Mouse (Mus musculus) CH12.LX (cell line): ENCODE measurements at regions not wholly inside any gene's neighbourhood (a gene's known extent, or its start where the extent isn't known, plus 50 kb on each side); places are given as distances from the start of the nearest gene placed in this dataset.

Experiments used
- DNase-seq: peaks from one replicate; pipeline ENCODE4 v3.0.0-alpha.2; 2013; ENCODE audit errors: extremely low read depth
- H3K27ac ChIP-seq: 2 replicates; pipeline ENCODE4 v1.5.1; 2012; ENCODE audit warnings: low read depth, mild to moderate bottlenecking, control low read depth, moderate library complexity; ENCODE audit not compliant: insufficient read depth
- H3K27me3 ChIP-seq: replicated peaks from 2 replicates; pipeline ENCODE3; 2012; ENCODE audit warnings: inconsistent platforms
- H3K36me3 ChIP-seq, 2 experiments: replicated peaks in 1 of 2; 2 replicates each; pipeline versions ENCODE3 to v1.6.1; 2012; ENCODE audit warnings: inconsistent platforms in 1 of 2, low read length in 1 of 2, mild to moderate bottlenecking in 1 of 2, mixed read lengths in 1 of 2, moderate library complexity in 1 of 2; ENCODE audit not compliant: control insufficient read depth in 1 of 2, insufficient read depth in 1 of 2
- H3K4me1 ChIP-seq, 2 experiments: 2 replicates each; pipeline ENCODE4 v1.6.1; 2012; ENCODE audit warnings: inconsistent platforms in 1 of 2, moderate library complexity in 1 of 2; ENCODE audit not compliant: insufficient read depth in 2 of 2, control insufficient read depth in 1 of 2
- H3K4me2 ChIP-seq: 2 replicates; pipeline ENCODE4 v1.6.1; 2012; ENCODE audit warnings: low read depth, mild to moderate bottlenecking, control low read depth; ENCODE audit not compliant: poor library complexity, insufficient read depth, severe bottlenecking
- H3K4me3 ChIP-seq, 3 experiments: fragments of 150-350 bp in 1 of 3; sonication (generic) in 1 of 3; replicated peaks in 1 of 3; 2 replicates each; pipeline versions ENCODE3 to v1.5.1; 2011 to 2012; ENCODE audit warnings: low read depth in 2 of 3, low read length in 2 of 3, mild to moderate bottlenecking in 2 of 3, moderate library complexity in 2 of 3, control low read depth in 1 of 3, improper control_type of control experiment in 1 of 3, inconsistent platforms in 1 of 3, mixed read lengths in 1 of 3; ENCODE audit not compliant: poor library complexity in 1 of 3
- H3K79me2 ChIP-seq: replicated peaks from 2 replicates; pipeline ENCODE4 v1.6.1; 2012; ENCODE audit warnings: mild to moderate bottlenecking, moderate library complexity; ENCODE audit not compliant: control insufficient read depth, poor library complexity, insufficient read depth, severe bottlenecking; ENCODE audit errors: extremely low read depth
- H3K9ac ChIP-seq: 2 replicates; pipeline ENCODE4 v1.6.1; 2012; ENCODE audit warnings: low read depth, mild to moderate bottlenecking, control low read depth, moderate library complexity; ENCODE audit not compliant: insufficient read depth
- H3K9me3 ChIP-seq: replicated peaks from 2 replicates; pipeline ENCODE3; 2012; ENCODE audit warnings: low read length, inconsistent platforms, mixed read lengths
- BHLHE40 ChIP-seq: IDR thresholded peaks from 2 replicates; pipeline ENCODE4 v1.6.1; 2011; ENCODE audit warnings: mild to moderate bottlenecking, low read depth, low read length, improper control_type of control experiment
- CHD1 ChIP-seq: IDR thresholded peaks from 2 replicates; pipeline ENCODE4 v1.6.1; 2012; ENCODE audit warnings: low read depth, low read length, improper control_type of control experiment, inconsistent platforms
- CHD2 ChIP-seq: IDR thresholded peaks from 2 replicates; pipeline ENCODE4 v1.6.1; 2011; ENCODE audit warnings: low read length, improper control_type of control experiment
- ETS1 ChIP-seq: conservative IDR thresholded peaks from 2 replicates; pipeline ENCODE4 v1.6.1; 2012; ENCODE audit warnings: low read depth, mild to moderate bottlenecking, inconsistent platforms, low read length, improper control_type of control experiment, moderate library complexity
- IRF4 ChIP-seq: IDR thresholded peaks from 2 replicates; pipeline ENCODE4 v1.6.1; 2014; ENCODE audit warnings: low read depth, mild to moderate bottlenecking, inconsistent platforms, low read length, improper control_type of control experiment
- JUND ChIP-seq: conservative IDR thresholded peaks from 2 replicates; pipeline ENCODE4 v1.6.1; 2011; ENCODE audit warnings: low read depth, low read length, improper control_type of control experiment
- KAT2A ChIP-seq: IDR thresholded peaks from 2 replicates; pipeline ENCODE4 v1.6.1; 2012; ENCODE audit warnings: low read length, improper control_type of control experiment, inconsistent platforms; ENCODE audit not compliant: insufficient replicate concordance
- MAFK ChIP-seq: IDR thresholded peaks from 2 replicates; pipeline ENCODE4 v1.6.1; 2011; ENCODE audit warnings: low read length, improper control_type of control experiment; ENCODE audit not compliant: insufficient replicate concordance
- MAX ChIP-seq: IDR thresholded peaks from 2 replicates; pipeline ENCODE4 v1.6.1; 2011; ENCODE audit warnings: low read length, improper control_type of control experiment
- MAZ ChIP-seq: IDR thresholded peaks from 2 replicates; pipeline ENCODE4 v1.6.1; 2012; ENCODE audit warnings: low read depth, mild to moderate bottlenecking, inconsistent platforms, low read length, improper control_type of control experiment, moderate library complexity
- MEF2A ChIP-seq: IDR thresholded peaks from 2 replicates; pipeline ENCODE4 v1.6.1; 2014; ENCODE audit warnings: low read depth, mild to moderate bottlenecking, inconsistent platforms, low read length, improper control_type of control experiment, borderline replicate concordance
- MYC ChIP-seq: IDR thresholded peaks from 2 replicates; pipeline ENCODE4 v1.6.1; 2011; ENCODE audit warnings: low read depth, mild to moderate bottlenecking, improper control_type of control experiment, low read length
- NELFE ChIP-seq: IDR thresholded peaks from 2 replicates; pipeline ENCODE4 v1.6.1; 2011; ENCODE audit warnings: low read depth, low read length, improper control_type of control experiment
- POLR2A ChIP-seq: IDR thresholded peaks from 2 replicates; pipeline ENCODE4 v1.6.1; 2011; ENCODE audit warnings: low read depth, mild to moderate bottlenecking, improper control_type of control experiment, low read length
- POLR2AphosphoS2 ChIP-seq: IDR thresholded peaks from 2 replicates; pipeline ENCODE4 v1.6.1; 2011; ENCODE audit warnings: low read depth, low read length, improper control_type of control experiment
- RAD21 ChIP-seq: IDR thresholded peaks from 2 replicates; pipeline ENCODE4 v1.6.1; 2011; ENCODE audit warnings: low read depth, mild to moderate bottlenecking, low read length, improper control_type of control experiment, moderate library complexity
- RCOR1 ChIP-seq: conservative IDR thresholded peaks from 2 replicates; pipeline ENCODE4 v1.6.1; 2012; ENCODE audit warnings: low read depth, mild to moderate bottlenecking, inconsistent platforms, low read length, improper control_type of control experiment
- SMC3 ChIP-seq: IDR thresholded peaks from 2 replicates; pipeline ENCODE4 v1.6.1; 2011; ENCODE audit warnings: low read depth, low read length, improper control_type of control experiment
- TBP ChIP-seq: conservative IDR thresholded peaks from 2 replicates; pipeline ENCODE4 v1.6.1; 2011; ENCODE audit warnings: low read depth, low read length, improper control_type of control experiment
- TCF12 ChIP-seq: IDR thresholded peaks from 2 replicates; pipeline ENCODE4 v1.6.1; 2014; ENCODE audit warnings: low read depth, mild to moderate bottlenecking, inconsistent platforms, low read length, improper control_type of control experiment
- USF1 ChIP-seq: IDR thresholded peaks from 2 replicates; pipeline ENCODE4 v1.6.1; 2014; ENCODE audit warnings: low read depth, mild to moderate bottlenecking, inconsistent platforms, low read length, improper control_type of control experiment
- USF2 ChIP-seq: conservative IDR thresholded peaks from 2 replicates; pipeline ENCODE4 v1.6.1; 2011; ENCODE audit warnings: low read depth, low read length, improper control_type of control experiment
- dilution Hi-C: fragments of 300-500 bp; cut with MboI; formaldehyde crosslinking; loops from 2 replicates; pipeline ENCODE4 v1.14.3; 2020; ENCODE audit warnings: low sequenced_read_pairs; ENCODE audit not compliant: extremely low pct_unique_long_range_greater_than_20kb, extremely low pct_ligation_motif_present
- in situ Hi-C: fragments of 300-500 bp; cut with MboI; formaldehyde crosslinking; loops from 3 replicates; pipeline ENCODE4 v1.14.3; 2019; ENCODE audit warnings: low sequenced_read_pairs, low pct_ligation_motif_present, low pct_unique_long_range_greater_than_20kb, mixed read lengths

- no peak overlapping the region for H3K4me2 ChIP-seq
- TF ChIP-seq RAD21 (no peak), MAZ (no peak), MAX (peak; percentile 51)
- TF ChIP-seq, all 38 proteins: peak for 1
- no peaks in the 10 kb centered on the region for H3K9me3 ChIP-seq
- no peaks in the 10 kb centered on the region for H3K79me2 ChIP-seq
- peak; percentile 8 for DNase-seq
- H3K27ac ChIP-seq = no peak overlapping the region
- dilution Hi-C loops (no loop called here), in situ Hi-C loops (loop anchor here (25.0 kb wide), 1 partner anchor 819 kb away; no protein-coding TSS in a partner anchor)
- no peak overlapping the region for H3K4me3 ChIP-seq
- no peaks in the 10 kb centered on the region for H3K36me3 ChIP-seq
- no peak overlapping the region for H3K9ac ChIP-seq
- peaks cover 7 to 28% of the 10 kb centered on the region in 2 experiments for H3K4me1 ChIP-seq
- no peaks in the 10 kb centered on the region for H3K27me3 ChIP-seq
Observed at GRCm38 (mm10) chr3:51131341-51131740, 92.9 kb upstream of the Noct start.

GRCm38 (mm10) chr3:51132736-51133135 lies 91.5 kb upstream of the Noct start:
- no peak for DNase-seq
- Histone ChIP-seq H3K27me3 (no peaks in the 10 kb centered on the region), H3K4me2 (no peak overlapping the region), H3K4me3 (no peak overlapping the region), H3K4me1 (peaks cover 7 to 28% of the 10 kb centered on the region in 2 experiments), H3K79me2 (no peaks in the 10 kb centered on the region), H3K36me3 (no peaks in the 10 kb centered on the region), H3K27ac (no peak overlapping the region), H3K9me3 (no peaks in the 10 kb centered on the region), H3K9ac (no peak overlapping the region)
- TF ChIP-seq USF2 (no peak), KAT2A (no peak), TCF12 (no peak), POLR2AphosphoS2 (no peak), ETS1 (no peak)
- in situ Hi-C loops = loop anchor here (25.0 kb wide), 1 partner anchor 820 kb away; no protein-coding TSS in a partner anchor
- dilution Hi-C loops = no loop called here

GRCm38 (mm10) chr3:51135581-51135980 lies 88.7 kb upstream of the Noct start:
- in situ Hi-C loops = loop anchor here (25.0 kb wide), 1 partner anchor 823 kb away; no protein-coding TSS in a partner anchor
- no peak overlapping the region for H3K27ac ChIP-seq
- no peak for TF ChIP-seq NELFE
- no peak for TF ChIP-seq CHD1
- TF ChIP-seq IRF4 = no peak
- no peak for TF ChIP-seq TBP
- no peak for TF ChIP-seq MEF2A
- TF ChIP-seq POLR2A = no peak
- TF ChIP-seq MYC = no peak
- TF ChIP-seq RCOR1 = no peak
- TF ChIP-seq CHD2 = no peak
- TF ChIP-seq MAFK = no peak
- no peak for TF ChIP-seq USF1
- TF ChIP-seq POLR2AphosphoS2 = no peak
- no peak for TF ChIP-seq MAX
- TF ChIP-seq JUND = no peak
- TF ChIP-seq ETS1 = no peak
- TF ChIP-seq RAD21 = no peak
- TF ChIP-seq SMC3 = no peak
- TF ChIP-seq TCF12 = no peak
- no peak for TF ChIP-seq BHLHE40
- no peak overlapping the region for H3K4me2 ChIP-seq
- H3K36me3 ChIP-seq = no peaks in the 10 kb centered on the region
- dilution Hi-C loops = no loop called here
- H3K9ac ChIP-seq = no peak overlapping the region
- no peaks in the 10 kb centered on the region for H3K9me3 ChIP-seq
- H3K79me2 ChIP-seq = no peaks in the 10 kb centered on the region
- H3K4me3 ChIP-seq = no peak overlapping the region
- H3K4me1 ChIP-seq = peaks cover 0 to 9% of the 10 kb centered on the region in 2 experiments; a peak in 2 of 4 replicates
- H3K27me3 ChIP-seq = no peaks in the 10 kb centered on the region
- DNase-seq = no peak
